Mouse (Mus musculus): ENCODE data around the gene Fbxl17.

The Fbxl17 gene

DNA sequence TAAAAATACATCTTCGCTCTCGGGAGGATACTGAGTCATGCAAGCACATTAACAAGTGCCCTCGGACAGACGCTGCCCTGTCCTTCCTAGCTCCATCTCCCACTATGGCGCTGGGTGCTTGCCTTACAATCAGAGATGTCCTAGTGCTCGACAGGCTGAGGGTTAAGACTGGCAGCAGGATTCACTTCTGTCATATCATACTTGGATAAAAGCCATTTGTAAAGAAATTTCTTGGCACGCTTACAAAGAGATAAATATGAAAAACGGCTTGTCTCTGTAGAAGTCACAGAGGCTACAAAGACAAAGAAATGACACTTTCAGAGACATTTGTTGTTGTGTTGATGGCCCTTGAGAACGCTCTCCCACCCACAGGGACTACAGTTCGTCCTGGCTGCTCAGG is 412.6 kb downstream of the Fbxl17 start:
- no peak for DNase-seq

- DNase-seq, result no peak
Measured at GRCm38 (mm10) chr17:63086526-63086925, 413.3 kb downstream of the Fbxl17 start.

DNA sequence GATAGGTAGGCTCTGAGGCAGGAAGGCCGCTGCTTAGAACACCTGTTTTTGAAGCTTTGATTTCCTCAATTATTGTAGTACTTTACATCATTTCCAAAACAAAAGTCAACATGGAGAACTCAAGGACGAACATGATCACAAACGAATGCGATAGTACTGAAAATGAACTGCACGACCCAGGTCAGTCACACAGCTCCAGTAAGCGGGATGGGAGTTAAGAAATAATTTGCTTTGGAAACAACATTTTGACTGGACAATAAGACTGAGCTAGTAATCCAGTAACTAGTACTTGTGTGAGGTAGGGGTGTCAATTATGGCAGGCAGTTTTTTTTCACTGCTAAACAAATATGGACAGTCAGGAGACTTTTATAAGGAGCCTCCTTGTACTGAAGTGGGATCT is 414.6 kb downstream of the Fbxl17 start:
- DNase-seq, result no peak

- no peak for DNase-seq
Measured at GRCm38 (mm10) chr17:63079087-63079486, 420.7 kb downstream of the Fbxl17 start.

DNA sequence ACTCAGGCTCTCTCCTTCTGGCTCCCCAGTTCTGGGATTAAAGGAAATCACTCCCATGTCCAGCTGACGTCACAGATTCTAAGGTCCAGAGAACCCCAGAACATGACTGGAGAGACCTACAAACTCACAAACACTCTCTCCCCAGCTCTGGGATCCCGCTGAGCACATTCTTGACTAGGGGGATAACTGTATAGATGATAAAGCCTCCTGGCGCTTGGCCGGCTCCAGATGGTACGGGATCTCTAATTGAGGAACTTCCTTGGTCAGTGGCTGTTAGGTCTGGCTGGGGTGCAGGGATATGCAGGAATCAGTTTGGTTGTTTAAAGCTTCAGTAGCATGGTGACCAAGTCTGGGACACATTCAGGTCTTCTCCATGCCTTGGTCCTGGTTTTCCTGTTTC is 422.3 kb downstream of the Fbxl17 start:
- DNase-seq, result no peak

- no peak for DNase-seq
Measured at GRCm38 (mm10) chr17:63076661-63077060, 423.2 kb downstream of the Fbxl17 start.

DNA sequence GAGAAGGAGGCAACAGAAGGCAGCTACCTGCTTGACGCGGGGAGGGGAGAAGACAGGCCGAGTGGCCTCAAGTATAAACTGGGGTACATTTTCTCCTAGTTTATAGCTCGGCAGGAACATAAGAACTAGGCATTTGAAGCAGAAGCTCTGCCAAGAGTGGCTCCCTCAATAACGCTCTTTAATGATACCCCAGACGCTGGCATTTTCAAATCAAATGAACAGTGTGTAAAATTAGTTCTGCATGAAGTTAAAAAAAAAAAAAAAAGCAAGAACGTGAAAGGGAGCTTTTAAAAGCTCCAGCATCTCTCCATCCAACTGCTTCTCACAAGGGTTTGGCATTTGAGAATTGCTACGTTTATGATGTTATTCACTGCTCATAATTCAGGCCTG is 423.8 kb downstream of the Fbxl17 start:
- no peak for DNase-seq

DNA sequence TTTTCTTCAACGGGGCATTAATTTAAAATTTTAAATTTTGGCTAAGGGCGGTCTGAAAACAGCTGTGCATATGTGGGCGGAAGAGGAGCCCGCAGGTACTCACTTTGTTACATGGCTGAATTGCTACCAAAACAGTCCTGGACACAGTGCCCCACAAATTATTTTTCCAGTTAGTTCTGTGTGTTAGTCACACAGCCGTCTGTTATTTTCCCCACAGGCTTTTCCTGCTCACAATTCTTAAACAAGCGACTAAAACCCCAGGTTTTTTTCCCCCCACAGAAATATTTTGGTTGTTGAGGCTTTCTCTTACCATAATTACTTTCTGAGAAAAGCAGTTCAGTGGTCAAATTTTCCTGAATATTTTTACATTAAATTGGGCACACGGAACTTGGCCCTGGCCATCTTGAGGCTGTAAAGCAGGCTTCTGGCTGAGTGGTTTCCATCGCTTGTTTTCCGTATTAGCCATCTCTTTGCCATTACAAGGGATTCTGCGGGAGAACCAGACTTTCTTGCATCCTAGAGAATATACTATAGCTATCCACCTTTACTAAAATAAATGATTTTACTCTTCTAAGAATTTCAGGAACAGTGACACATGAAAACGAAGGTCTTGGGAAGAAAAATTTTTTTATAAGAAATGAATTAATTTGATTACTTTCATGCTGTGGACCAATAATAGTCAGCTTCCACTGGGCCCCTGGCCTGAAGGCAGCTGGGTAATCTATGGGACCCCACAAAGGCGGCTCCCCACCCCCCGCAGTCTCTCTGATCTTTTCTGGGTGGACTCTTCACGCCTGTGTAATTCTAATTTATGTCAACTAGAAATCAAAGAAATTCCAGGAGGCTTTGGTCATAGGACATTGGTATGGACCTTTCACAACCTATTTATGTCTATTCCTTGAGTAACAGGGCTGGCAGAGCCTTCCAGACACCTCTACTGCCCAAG is 424.5 kb downstream of the Fbxl17 start:
- DNase-seq, result no peak

DNA sequence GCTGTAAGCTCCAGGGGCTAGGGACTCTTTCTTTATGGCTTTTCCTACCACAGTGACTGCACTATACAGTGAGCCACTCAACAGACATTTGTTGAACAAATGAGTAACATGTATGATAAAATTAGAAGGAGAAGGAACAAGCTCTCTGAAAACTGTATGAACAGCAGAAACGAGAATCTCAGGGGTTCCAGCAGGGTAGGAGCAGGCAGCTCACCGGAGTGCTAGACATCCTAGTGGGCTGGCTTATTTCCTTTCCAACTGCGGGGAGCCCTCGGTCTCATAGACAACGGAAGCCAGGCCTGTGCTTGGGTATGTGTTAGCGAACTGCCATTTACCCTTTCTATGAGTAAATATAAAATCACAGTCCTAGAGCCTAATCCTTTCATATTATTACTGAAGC is 426.5 kb downstream of the Fbxl17 start:
- DNase-seq, result no peak

- DNase-seq, result no peak
Measured at GRCm38 (mm10) chr17:63071134-63071923, 428.5 kb downstream of the Fbxl17 start.

DNA sequence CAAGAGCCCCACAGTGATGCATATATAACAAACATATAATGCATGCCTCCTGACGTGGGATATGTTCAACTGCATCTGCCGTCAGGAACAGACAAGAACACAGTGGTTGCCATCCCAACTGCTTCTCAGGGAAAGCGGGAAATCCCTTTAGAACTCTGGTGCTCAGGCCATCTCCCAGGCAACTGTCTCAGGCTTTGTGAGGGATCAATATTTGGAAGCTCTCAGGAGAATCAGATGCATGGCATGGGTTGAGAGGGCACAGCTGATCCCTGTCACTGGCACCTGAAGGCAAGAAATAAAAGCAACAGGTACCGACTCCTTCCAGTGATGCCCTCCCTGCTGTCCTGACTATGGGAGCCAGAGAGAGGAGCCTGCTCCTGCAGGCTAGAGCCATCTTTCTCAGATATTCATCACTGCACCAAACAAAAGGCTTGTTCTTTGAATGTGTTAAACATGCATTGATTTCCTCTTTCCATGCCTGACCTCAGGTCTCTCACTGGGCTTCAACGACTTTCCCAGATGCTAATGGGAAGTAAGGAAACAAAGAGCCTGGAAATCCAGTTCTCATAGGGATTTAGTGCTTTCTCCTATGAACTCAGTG is 429.6 kb downstream of the Fbxl17 start:
- no peak for DNase-seq

DNA sequence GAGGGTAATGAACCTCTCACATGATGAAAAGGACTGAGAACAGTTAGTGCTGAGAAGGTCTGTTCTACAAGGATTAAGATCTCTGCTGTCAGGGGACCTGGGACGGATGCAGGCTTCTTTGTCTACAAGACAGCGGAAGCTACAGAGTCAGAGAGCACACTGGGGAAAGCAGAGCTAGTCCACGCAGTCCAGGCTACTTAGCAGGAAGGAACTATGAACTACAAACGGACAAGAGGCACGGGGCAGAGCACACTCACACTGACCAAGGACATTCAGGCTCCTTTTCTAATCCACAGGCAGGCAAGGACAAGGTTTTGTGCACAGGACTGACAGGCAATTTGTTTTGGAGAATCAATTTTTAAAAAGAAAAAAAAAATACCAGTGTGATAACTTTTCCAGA is 437.0 kb downstream of the Fbxl17 start:
- DNase-seq, result no peak

- DNase-seq, result no peak
Measured at GRCm38 (mm10) chr17:63061786-63062185, 438.0 kb downstream of the Fbxl17 start.

DNA sequence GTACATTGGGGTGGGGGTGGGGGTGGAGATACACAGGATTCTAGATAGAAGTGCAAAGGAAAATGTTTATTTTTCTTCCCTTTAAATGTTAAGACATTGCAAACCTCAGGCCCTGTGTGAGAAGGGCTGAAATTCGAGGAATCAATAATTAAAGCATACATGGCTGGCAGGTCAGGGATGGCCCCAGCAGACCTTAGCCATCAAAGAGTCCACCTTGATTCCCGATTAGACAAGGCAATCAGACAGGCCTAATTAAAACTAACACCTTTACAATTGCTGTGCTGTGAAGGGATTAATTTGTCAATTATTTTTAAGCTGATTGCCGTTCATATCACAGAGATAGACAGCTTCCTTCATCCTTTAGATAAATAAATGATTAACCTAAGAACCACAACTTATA is 439.0 kb downstream of the Fbxl17 start:
- no peak for DNase-seq

DNA sequence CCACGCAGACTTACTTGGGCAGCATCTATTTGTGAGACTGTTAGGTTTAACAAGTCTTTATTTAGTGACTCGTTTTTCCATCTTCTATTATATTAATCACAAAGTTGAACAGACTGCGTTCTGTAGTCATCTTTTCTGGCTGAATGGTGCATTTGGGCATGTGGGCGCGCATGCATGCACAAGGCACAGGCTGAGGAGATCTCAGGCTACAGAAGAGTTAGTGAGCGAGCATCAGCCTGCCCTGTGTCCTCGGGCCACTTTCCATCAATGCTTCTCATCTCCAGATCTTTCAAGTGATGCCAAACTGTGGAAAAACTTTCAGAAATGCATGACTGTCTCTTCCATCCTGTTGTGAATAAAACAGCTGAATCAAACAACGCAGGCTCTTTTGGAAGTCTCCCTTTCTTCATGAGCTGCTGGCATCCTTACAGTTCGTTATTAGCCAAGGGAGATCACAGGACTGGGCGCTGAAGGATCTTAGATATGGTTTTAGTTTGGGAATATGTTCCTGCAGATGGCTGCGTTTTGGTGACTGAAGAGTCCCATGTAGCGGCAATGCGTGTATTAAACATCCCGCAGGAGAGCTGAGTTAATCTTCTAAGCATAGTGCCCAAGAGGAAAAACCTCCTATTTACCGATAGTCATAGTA is 442.0 kb downstream of the Fbxl17 start:
- DNase-seq, result no peak

GRCm38 (mm10) chr17:63056976-63057375 is 442.8 kb downstream of the Fbxl17 start:
- no peak for DNase-seq

DNA sequence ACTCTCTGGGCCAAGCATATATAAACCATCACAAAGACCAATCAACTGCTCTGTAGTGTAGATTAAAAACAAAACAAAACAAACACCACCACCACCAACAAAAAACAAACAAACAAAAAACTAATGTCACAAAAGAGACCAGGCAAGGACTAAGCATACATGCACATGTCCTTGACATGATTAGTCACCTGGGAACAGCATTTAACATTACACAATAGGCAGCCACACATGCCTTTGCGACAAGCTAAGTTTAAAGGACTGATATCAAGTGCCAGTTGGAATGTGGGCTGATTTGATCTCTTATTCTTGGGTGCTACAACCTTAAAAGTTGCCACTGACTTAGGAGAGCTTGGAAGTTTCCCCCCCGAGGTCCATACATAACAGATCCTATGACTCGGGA is 446.5 kb downstream of the Fbxl17 start:
- no peak for DNase-seq

DNA sequence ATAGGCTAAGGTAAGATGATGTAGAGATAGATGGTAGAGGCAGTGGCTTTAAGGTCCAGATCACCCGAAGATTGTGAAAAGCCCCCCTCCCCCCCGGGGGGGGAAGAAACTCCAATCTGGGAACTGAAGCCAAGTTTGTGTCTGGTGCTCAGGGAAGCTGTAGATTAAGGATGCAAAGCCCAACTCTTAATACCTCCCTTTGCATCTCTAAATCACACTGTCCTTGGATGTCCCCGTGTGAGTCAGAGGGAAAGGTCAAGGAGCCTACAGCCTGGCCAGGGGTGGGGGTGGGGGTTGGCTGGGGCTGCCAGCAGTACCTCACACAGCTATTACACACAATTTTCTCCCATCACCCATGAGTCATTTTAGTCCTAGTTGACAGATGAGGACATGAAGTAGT is 453.4 kb downstream of the Fbxl17 start:
- no peak for DNase-seq

DNA sequence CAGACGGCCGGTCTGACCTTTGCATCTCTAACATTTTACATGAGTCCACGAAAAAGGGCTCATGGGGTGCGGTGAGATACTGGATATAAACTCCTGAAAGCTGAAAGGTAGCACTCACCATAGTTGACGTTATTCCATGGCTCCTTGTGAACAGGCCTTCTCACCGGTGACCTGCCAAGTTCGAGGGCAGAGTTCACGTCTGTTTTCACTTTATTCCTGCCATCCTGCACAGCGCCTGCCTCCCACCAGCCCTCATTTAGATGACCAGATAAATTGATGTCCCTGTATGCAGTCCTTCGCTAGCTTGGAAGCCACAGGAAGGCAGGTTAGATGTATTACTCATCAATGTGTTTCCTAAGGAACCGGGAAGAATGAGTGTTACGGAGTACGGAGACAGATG is 454.5 kb downstream of the Fbxl17 start:
- no peak for DNase-seq

GRCm38 (mm10) chr17:63043046-63043675 is 456.7 kb downstream of the Fbxl17 start:
- DNase-seq, result no peak

DNA sequence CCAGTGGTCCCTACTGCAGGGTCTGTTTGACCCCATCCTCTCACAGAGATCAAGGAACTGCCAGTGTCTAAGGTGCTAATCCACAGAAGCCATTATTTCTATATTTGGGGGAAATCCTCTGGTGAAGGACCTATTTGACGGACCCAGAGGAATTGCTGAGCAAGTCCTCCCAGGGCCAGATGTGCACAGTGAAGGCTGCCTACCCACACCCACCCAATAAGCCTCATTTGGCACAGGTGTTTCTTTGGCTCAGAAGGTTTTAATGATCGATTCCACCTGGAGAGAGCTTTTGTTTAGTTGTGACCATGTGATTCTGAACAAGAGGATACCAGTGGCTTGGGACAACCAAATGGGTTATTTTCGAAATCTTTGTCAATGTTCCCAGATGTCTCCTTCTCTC is 462.3 kb downstream of the Fbxl17 start:
- DNase-seq, result no peak

DNA sequence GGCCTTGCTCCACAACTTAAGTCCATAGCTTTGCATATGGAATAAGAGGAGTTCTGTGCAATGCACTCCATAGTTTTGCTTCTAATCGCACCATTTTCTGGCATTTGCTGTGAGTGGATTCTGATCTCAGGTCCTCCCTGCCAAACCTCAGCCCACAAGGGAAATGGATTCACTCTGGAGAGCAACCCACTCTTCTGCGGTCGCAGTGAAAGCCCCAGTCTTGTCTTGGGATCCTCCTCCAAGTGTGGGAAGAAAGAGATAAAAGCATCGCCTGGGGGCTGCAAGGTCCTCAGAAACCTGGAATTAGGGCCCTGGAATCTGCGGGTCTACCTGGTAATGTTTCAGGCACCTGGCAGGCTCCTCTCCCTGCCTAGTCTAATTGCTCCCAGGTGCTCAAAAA is 466.7 kb downstream of the Fbxl17 start:
- peak; percentile 20 for DNase-seq

DNA sequence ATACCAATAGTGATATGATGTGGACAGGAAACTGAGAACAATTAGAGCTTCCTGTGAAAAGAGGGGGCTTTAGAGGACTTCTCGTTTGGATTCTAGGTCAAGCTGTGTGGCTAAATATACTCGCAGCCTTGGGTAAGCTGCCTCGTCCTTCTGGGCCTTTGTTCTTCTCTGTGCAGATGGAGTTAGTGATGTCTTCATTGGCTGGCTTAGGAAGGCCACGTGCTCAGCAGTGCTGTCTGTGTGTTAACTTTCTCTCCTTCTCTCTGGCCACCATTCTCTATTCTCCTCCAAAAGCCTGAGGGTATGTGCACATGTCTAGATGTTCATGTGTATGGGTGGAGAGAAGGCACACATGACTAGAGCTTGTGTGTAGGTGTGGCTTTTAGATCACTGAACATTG is 470.7 kb downstream of the Fbxl17 start:
- no peak for DNase-seq

All from right cerebral cortex, adult 18-20 months (tissue).